Mouse (Mus musculus): ENCODE measurements around the gene Sf3a2.

- TF ChIP-seq CTCF (IDR thresholded peaks at IDR 0.05; ENCODE audit: low read depth, low read length): no peak
- TF ChIP-seq POLR2A (IDR thresholded peaks at IDR 0.05; ENCODE audit: borderline replicate concordance, low read depth, low read length): no peak
Measured at GRCm38 (mm10) chr10:80829359-80830278, 31.6 kb downstream of the Sf3a2 start.

Data from bone marrow macrophage, adult 2 months (primary cell).